Mouse (Mus musculus) midbrain, embryonic 12.5 days (tissue): Measurements from ENCODE around the gene Mtss1l. TPM values are rescaled to one million over a fixed set of nuclear protein-coding genes. Genes with fewer than 3 reads are reported as not detected.

Source experiments
- ATAC-seq: fragments of 200-750 bp; cut with Nextera tagmentation; 2 replicates; pipeline ENCODE4 v1.8.0; 2017; ENCODE audit warnings: low read depth, moderate TSS enrichment, moderate library complexity; ENCODE audit not compliant: low FRiP score
- H3K27ac ChIP-seq: fragments of 300-500 bp; sonication (generic); replicated peaks from 2 replicates; pipeline ENCODE4 v1.5.1; 2016; ENCODE audit warnings: mild to moderate bottlenecking
- H3K27me3 ChIP-seq: fragments of 300-500 bp; sonication (generic); 2 replicates; pipeline ENCODE4 v1.6.1; 2016; ENCODE audit warnings: mild to moderate bottlenecking
- H3K36me3 ChIP-seq: fragments of 300-500 bp; sonication (generic); 2 replicates; pipeline ENCODE4 v1.6.1; 2016
- H3K4me1 ChIP-seq: fragments of 300-500 bp; sonication (generic); 2 replicates; pipeline ENCODE4 v1.6.1; 2016
- H3K4me2 ChIP-seq: fragments of 300-500 bp; sonication (generic); replicated peaks from 2 replicates; pipeline ENCODE4 v1.6.1; 2016; ENCODE audit warnings: mild to moderate bottlenecking, moderate library complexity
- H3K4me3 ChIP-seq: fragments of 300-500 bp; sonication (generic); 2 replicates; pipeline ENCODE4 v1.5.1; 2016; ENCODE audit warnings: mild to moderate bottlenecking
- H3K9ac ChIP-seq: fragments of 300-500 bp; sonication (generic); replicated peaks from 2 replicates; pipeline ENCODE4 v1.6.1; 2016; ENCODE audit warnings: mild to moderate bottlenecking, moderate library complexity
- H3K9me3 ChIP-seq: fragments of 300-500 bp; sonication (generic); 2 replicates; pipeline ENCODE4 v1.6.1; 2016; ENCODE audit warnings: mild to moderate bottlenecking
- WGBS: fragments of 180-500 bp; shearing (Covaris S2); methylation state at CpG from one replicate; pipeline ENCODE4 v1.1.7; 2016; 5-methylcytosine and 5-hydroxymethylcytosine counted together
- polyA plus RNA-seq: library from polyadenylated mRNA; unstranded; fragments of >200 nt; fragmentation: Nextera tagmentation; extraction: Ambion mirVana; gene quantifications from 2 replicates; pipeline ENCODE4 v1.2.1, GENCODE M21; 2016

Mtss1l gene
- polyA plus RNA-seq, 1 experiment from 2014 or later, result 10.5 TPM

DNA sequence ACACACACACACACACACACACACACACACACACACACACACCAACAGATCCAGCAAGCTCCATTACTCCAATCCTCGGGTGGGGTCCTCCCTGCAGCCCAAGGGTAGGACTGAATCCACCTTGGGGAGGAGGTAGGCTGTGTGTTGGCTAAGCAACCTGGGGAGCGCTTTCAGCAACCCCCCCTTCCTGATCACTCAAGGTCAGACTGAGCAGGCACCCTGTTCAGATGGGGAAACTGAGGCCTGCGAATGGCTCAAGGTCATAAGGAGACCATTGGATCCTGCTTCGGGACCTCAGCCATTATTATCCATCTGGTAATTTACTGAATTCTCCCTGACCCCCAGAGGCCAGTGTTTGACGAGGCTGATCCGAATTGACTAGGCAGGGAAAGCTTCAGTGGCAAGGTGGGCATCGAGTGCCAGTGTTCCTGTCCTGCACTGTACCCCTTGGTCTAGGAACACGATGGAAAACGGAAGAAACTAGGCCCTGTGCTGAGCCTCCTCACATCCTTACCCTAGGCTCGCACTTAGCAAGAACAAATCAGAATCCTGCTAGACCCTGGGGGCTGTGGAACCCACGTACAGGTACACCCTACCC lies 1.2 kb downstream of the Mtss1l start:
- H3K9me3 ChIP-seq, result no peaks in the 10 kb centered on the region
- peak overlapping the region; percentile 77 for H3K4me2 ChIP-seq
- H3K9ac ChIP-seq, result peak overlapping the region; percentile 92
- H3K4me1 ChIP-seq, result peaks cover 69% of the 10 kb centered on the region
- no peak for ATAC-seq
- WGBS, result 51% methylated on average over 11 of the region's 11 CpGs
- peaks cover 10% of the 10 kb centered on the region for H3K36me3 ChIP-seq
- H3K27me3 ChIP-seq, result no peaks in the 10 kb centered on the region
- peak overlapping the region; percentile 77 for H3K4me3 ChIP-seq
- peak overlapping the region; percentile 90; the same call in 1 of the 2 replicates for H3K27ac ChIP-seq

DNA sequence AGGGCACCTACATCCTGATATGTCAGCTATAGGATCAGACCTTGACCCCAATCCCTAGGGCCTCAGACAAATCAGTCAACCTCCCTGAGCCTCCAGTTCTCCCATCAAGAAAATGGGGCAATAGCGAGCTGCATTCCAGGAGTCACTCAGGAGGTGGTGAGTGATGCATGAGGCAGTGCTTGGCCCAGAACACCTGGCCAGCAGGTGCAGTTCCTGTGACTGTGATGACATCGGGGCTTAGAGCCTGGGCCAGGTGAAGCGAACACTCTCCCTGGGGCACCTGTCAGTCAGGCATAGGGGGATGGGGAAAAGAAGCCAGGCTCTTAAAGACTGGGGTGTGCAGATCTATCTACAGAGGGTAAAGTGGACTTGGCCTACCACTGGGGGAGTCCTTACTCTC lies 3.2 kb downstream of the Mtss1l start:
- H3K27ac ChIP-seq, result no peak overlapping the region
- no peak overlapping the region for H3K4me3 ChIP-seq
- WGBS, result 80% methylated on average over 3 of the region's 3 CpGs
- H3K9me3 ChIP-seq, result no peaks in the 10 kb centered on the region
- no peak for ATAC-seq
- no peak overlapping the region; the same call in 1 of the 2 replicates for H3K9ac ChIP-seq
- H3K27me3 ChIP-seq, result no peaks in the 10 kb centered on the region
- peaks cover 63% of the 10 kb centered on the region for H3K4me1 ChIP-seq
- H3K36me3 ChIP-seq, result peaks cover 29% of the 10 kb centered on the region
- H3K4me2 ChIP-seq, result peak overlapping the region; percentile 77; the same call in 1 of the 2 replicates

DNA sequence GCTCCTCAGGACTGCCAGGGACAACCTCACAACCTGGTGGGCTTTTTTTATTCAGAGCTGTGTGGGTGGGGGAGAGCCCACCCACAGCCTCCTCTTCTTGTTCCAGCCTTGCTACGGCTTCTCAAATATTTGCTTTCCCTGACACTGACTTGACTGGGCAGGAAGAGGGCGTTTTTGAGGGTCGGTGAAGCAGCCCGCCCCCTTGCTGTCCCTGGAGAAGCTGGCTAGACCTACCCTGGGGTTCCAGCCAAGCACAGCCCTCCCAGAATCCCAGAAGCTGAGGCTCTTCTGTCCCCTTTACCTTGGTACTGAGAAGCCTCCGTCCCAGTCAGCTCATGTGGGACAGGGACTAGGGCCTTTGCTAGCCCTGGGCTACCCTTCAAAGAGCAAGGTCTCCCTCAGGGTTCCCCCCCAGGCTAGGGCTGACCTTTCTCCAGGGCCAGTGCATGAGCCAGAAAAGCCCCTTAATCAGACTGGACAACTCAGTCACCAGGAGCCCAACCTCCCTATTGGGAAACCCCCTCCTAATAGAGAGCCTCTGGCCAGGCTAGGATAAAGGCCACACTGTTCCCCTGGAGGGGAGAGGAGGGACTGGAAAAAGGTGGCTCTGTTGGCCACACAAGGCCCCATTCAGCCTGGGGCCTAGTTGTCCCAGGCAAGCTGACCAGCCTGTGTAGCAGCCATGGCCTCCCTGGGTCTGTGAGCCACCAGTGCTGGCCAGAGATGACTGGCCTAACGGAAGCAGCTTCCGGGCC lies 4.0 kb downstream of the Mtss1l start:
- no peaks in the 10 kb centered on the region for H3K9me3 ChIP-seq
- peak overlapping the region; percentile 28; the same call in 1 of the 2 replicates for H3K9ac ChIP-seq
- WGBS, result 50% methylated on average over 7 of the region's 7 CpGs
- no peaks in the 10 kb centered on the region for H3K27me3 ChIP-seq
- H3K4me2 ChIP-seq, result peak overlapping the region; percentile 77; the same call in 1 of the 2 replicates
- H3K4me3 ChIP-seq, result no peak overlapping the region
- no peak for ATAC-seq
- H3K27ac ChIP-seq, result peak overlapping the region; percentile 56; the same call in 1 of the 2 replicates
- peaks cover 57% of the 10 kb centered on the region for H3K4me1 ChIP-seq
- H3K36me3 ChIP-seq, result peaks cover 37% of the 10 kb centered on the region

DNA sequence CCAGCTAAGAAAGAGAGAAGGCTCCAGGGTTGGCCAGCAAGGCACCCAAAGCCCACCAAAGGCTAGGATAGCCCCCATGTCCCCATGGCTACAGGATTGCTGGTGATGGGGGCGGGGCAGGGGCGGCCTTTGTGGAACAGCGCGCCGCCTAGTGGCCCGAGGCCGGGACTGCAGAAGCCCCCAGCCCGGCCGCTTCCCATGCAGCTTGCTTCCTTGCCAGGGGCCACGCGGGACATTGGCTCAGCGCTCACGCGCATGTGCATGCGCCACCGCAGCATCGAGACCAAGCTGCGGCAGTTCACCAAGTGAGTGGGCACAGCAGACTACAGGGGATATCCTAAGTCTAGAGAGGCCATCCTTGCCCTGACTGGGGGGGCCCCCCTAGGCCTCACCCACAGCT lies 5.6 kb downstream of the Mtss1l start:
- ATAC-seq, result peak; percentile 36
- WGBS, result 8% methylated on average over 18 of the region's 18 CpGs
- Histone ChIP-seq H3K27me3 (no peaks in the 10 kb centered on the region), H3K4me1 (peaks cover 49% of the 10 kb centered on the region), H3K9me3 (no peaks in the 10 kb centered on the region), H3K4me2 (no peak overlapping the region), H3K27ac (no peak overlapping the region), H3K36me3 (peaks cover 50% of the 10 kb centered on the region), H3K9ac (no peak overlapping the region), H3K4me3 (no peak overlapping the region)

- Histone ChIP-seq H3K9ac (no peak overlapping the region), H3K4me3 (no peak overlapping the region), H3K36me3 (peaks cover 88% of the 10 kb centered on the region), H3K9me3 (no peaks in the 10 kb centered on the region), H3K4me2 (no peak overlapping the region), H3K27ac (no peak overlapping the region), H3K27me3 (no peaks in the 10 kb centered on the region), H3K4me1 (peaks cover 8% of the 10 kb centered on the region; the same call in 1 of the 2 replicates)
- ATAC-seq, result no peak
- WGBS, result 98% methylated on average over 8 of the region's 8 CpGs
Observed at GRCm38 (mm10) chr8:110731346-110731859, 10.1 kb downstream of the Mtss1l start.

GRCm38 (mm10) chr8:110733036-110733435 lies 11.8 kb downstream of the Mtss1l start:
- peaks cover 94% of the 10 kb centered on the region for H3K36me3 ChIP-seq
- H3K4me1 ChIP-seq, result no peaks in the 10 kb centered on the region
- no peaks in the 10 kb centered on the region for H3K27me3 ChIP-seq
- 96% methylated on average over 8 of the region's 8 CpGs for WGBS
- ATAC-seq, result no peak
- H3K4me2 ChIP-seq, result no peak overlapping the region
- H3K4me3 ChIP-seq, result no peak overlapping the region
- no peaks in the 10 kb centered on the region for H3K9me3 ChIP-seq
- H3K27ac ChIP-seq, result no peak overlapping the region
- no peak overlapping the region for H3K9ac ChIP-seq

- no peaks in the 10 kb centered on the region for H3K27me3 ChIP-seq
- no peak overlapping the region for H3K4me3 ChIP-seq
- no peak overlapping the region for H3K9ac ChIP-seq
- peaks cover 61% of the 10 kb centered on the region for H3K36me3 ChIP-seq
- no peak for ATAC-seq
- H3K9me3 ChIP-seq, result no peaks in the 10 kb centered on the region
- no peak overlapping the region for H3K4me2 ChIP-seq
- H3K27ac ChIP-seq, result no peak overlapping the region
- no peaks in the 10 kb centered on the region for H3K4me1 ChIP-seq
- WGBS, result 93% methylated on average over 35 of the region's 35 CpGs
Observed at GRCm38 (mm10) chr8:110738591-110739195, 17.4 kb downstream of the Mtss1l start.

DNA sequence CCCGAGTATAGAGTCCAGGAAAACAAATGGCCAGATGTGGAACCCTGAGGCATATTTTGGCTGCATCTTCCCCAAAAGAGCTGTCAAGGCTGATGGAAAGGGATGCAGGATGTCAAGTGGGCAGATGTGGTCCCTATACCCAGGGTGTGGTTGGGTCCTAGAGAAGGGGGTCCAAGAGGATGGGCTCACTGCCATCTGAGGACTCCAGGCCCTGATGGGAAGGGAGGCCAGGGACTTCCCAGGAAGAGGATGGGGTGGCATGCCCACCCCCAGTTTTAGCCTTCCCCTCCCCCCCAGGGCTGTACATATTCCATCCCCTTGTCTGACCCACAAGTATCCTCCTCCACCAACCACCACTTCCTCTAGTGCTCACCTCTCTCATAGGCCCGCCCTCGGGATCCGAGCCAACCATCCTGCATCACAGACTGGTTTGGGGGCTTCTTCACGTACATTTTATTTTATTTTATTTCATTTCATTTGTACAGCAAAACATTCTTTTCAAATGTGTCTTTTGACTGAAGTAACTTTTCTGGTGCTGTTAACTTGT lies 19.4 kb downstream of the Mtss1l start:
- Histone ChIP-seq H3K36me3 (peaks cover 42% of the 10 kb centered on the region), H3K27ac (no peak overlapping the region), H3K4me1 (no peaks in the 10 kb centered on the region), H3K9me3 (no peaks in the 10 kb centered on the region), H3K9ac (no peak overlapping the region), H3K4me3 (no peak overlapping the region), H3K27me3 (no peaks in the 10 kb centered on the region), H3K4me2 (no peak overlapping the region)
- 95% methylated on average over 5 of the region's 5 CpGs for WGBS
- ATAC-seq, result no peak

DNA sequence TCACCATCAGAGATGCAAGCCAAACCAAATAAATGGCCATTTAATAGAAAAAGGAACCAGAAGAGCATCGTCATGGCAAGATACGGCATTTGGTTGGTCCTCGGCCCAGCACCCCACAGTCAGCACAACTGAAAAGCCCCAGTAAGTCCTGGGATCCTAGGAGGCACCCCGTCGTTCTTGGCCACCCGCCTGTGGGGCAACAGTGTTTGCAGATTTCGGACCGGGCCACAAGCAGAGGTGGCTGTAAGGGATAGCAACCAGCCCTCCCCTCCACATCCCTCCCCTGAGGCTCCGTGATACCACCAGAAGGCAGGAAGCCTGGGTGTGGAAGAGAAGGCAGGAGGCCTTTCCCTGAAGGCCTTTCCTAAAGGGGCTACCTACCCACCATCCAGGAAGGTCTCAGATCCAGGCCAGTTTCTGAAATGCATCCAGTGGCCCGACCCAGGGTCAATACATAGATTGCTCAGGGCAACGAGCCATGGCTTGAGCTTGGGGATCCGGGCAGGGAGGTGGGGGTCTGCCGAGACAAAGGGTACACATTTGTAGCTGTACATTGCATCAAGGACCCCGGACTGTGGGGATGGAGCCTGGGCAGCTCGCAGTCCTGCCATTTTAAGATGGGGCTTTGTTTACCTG lies 20.7 kb downstream of the Mtss1l start:
- Histone ChIP-seq H3K9ac (no peak overlapping the region), H3K9me3 (no peaks in the 10 kb centered on the region), H3K4me3 (no peak overlapping the region), H3K4me1 (no peaks in the 10 kb centered on the region), H3K27ac (no peak overlapping the region), H3K4me2 (no peak overlapping the region), H3K27me3 (no peaks in the 10 kb centered on the region), H3K36me3 (peaks cover 32% of the 10 kb centered on the region)
- 77% methylated on average over 15 of the region's 15 CpGs for WGBS
- ATAC-seq, result no peak

DNA sequence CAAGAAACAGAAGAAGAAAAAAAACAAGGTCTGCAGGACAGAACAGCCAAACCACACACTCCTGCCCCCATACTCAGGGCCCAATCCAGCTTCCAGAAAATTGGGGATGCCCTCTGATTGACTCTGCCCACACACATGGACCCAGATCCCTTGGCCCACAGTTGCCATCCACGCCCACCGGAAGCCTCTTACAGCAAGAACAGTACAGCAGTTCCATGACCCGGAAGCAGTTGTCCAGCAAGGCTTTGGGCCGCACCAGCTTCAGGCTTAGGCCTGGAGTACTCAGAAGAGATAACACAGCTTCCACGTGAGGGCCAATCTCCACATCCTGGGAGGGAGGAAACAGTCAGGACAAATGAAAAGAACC lies 21.2 kb downstream of the Mtss1l start:
- no peak for ATAC-seq
- WGBS, result 85% methylated on average over 5 of the region's 5 CpGs
- Histone ChIP-seq H3K9me3 (no peaks in the 10 kb centered on the region), H3K9ac (no peak overlapping the region), H3K27me3 (no peaks in the 10 kb centered on the region), H3K4me1 (no peaks in the 10 kb centered on the region), H3K27ac (no peak overlapping the region), H3K4me3 (no peak overlapping the region), H3K36me3 (peaks cover 27% of the 10 kb centered on the region), H3K4me2 (no peak overlapping the region)

DNA sequence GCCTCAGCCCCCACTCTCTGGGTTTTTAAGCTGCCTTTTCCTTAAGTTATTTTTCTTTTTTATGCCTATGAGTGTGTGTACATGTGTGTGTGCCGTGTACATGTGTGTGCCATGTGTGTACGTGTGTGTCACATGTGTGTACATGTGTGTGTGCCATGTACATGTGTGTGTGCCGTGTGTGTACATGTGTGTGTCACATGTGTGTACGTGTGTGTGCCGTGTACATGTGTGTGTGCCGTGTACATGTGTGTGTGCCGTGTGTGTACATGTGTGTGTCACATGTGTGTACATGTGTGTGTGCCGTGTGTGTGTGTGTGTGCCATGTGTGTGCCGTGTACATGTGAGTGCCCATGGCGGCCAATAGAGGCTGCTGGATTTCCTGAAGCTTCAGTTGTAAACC lies 23.9 kb downstream of the Mtss1l start:
- Histone ChIP-seq H3K4me2 (no peak overlapping the region), H3K27me3 (no peaks in the 10 kb centered on the region; the same call in 1 of the 2 replicates), H3K4me1 (no peaks in the 10 kb centered on the region), H3K9ac (no peak overlapping the region), H3K36me3 (peaks cover under 1% of the 10 kb centered on the region; the same call in 1 of the 2 replicates), H3K27ac (no peak overlapping the region), H3K4me3 (no peak overlapping the region), H3K9me3 (no peaks in the 10 kb centered on the region)
- WGBS, result 96% methylated on average over 10 of the region's 10 CpGs
- no peak for ATAC-seq
